17 mouse cellular contexts compared by ENCODE assay signal in the genomic region with DNA sequence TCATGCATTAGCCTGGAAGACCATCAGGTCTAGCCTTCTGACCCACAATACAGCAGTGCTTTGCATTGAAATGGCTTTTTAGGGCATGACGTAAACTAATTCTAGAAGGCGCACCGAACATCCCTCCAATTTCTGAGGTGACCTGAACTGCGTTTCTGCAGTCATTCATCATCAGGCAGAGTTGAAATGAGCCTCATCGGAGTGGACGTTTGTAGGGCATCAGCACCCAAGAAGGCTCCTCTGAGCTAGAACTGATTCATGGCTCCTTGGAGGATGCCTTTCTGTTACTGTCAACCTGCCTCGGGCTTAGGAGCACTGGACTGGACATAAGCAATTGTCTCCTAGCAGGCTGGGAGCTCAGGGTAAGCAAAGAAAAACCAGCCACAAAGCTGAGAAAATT.
DNase-seq lines count a peak whose midpoint lies in the region; ATAC-seq lines count a peak whose summit lies in the region.
"Had no signal": no experiment of that assay in that cellular context is flagged by ENCODE, and none has a peak within 500 bp of the region (broad histone marks: within the 10 kb centered on the region; RNA-seq: fewer than 3 reads in every experiment).

No protein-coding gene starts in this region.

- no peaks in the 10 kb centered on the region for H3K27me3 ChIP-seq in heart, embryonic 10.5 days (ENCODE audit: insufficient read depth, poor library complexity, severe bottlenecking)
- H3K27me3 ChIP-seq in midbrain, embryonic 14.5 days (ENCODE audit: control insufficient read depth, insufficient read depth, low read length): no peaks in the 10 kb centered on the region
- no peaks in the 10 kb centered on the region for H3K27me3 ChIP-seq in midbrain, embryonic 10.5 days (ENCODE audit: low read depth, poor library complexity, severe bottlenecking)
- no peaks in the 10 kb centered on the region for H3K27me3 ChIP-seq in hindbrain, embryonic 16.5 days (replicated peaks; ENCODE audit: control insufficient read depth, insufficient read depth, low read length)
- no peaks in the 10 kb centered on the region for H3K27me3 ChIP-seq in neural tube, embryonic 15.5 days (replicated peaks)
- H3K27me3 ChIP-seq: embryonic facial prominence, embryonic 13.5 days; forebrain, embryonic 13.5 days had no signal

- no peaks in the 10 kb centered on the region for H3K36me3 ChIP-seq in heart, embryonic 10.5 days
- H3K36me3 ChIP-seq in midbrain, embryonic 14.5 days (ENCODE audit: control insufficient read depth, insufficient read depth, low read length): no peaks in the 10 kb centered on the region
- no peaks in the 10 kb centered on the region for H3K36me3 ChIP-seq in midbrain, embryonic 10.5 days
- no peaks in the 10 kb centered on the region for H3K36me3 ChIP-seq in hindbrain, embryonic 16.5 days (ENCODE audit: control insufficient read depth, insufficient read depth, low read length)
- no peaks in the 10 kb centered on the region for H3K36me3 ChIP-seq in neural tube, embryonic 15.5 days
- H3K36me3 ChIP-seq: embryonic facial prominence, embryonic 13.5 days had no signal

- H3K4me3 ChIP-seq in heart, embryonic 10.5 days: no peak overlapping the region
- no peak overlapping the region for H3K4me3 ChIP-seq in midbrain, embryonic 14.5 days (replicated peaks; ENCODE audit: low read depth, low read length)
- no peak overlapping the region for H3K4me3 ChIP-seq in midbrain, embryonic 10.5 days
- no peak overlapping the region for H3K4me3 ChIP-seq in hindbrain, embryonic 16.5 days (ENCODE audit: low read length)
- H3K4me3 ChIP-seq in neural tube, embryonic 15.5 days (replicated peaks): no peak overlapping the region
- H3K4me3 ChIP-seq: embryonic facial prominence, embryonic 13.5 days; forebrain, embryonic 13.5 days had no signal

- 81% methylated on average over 7 of the region's 7 CpGs for WGBS in heart, embryonic 10.5 days
- WGBS in midbrain, embryonic 14.5 days: 82% methylated on average over 7 of the region's 7 CpGs
- WGBS in midbrain, embryonic 10.5 days: 86% methylated on average over 7 of the region's 7 CpGs
- 70% methylated on average over 7 of the region's 7 CpGs for WGBS in hindbrain, embryonic 16.5 days
- 57% methylated on average over 7 of the region's 7 CpGs for WGBS in neural tube, embryonic 15.5 days

- peak; percentile 11 for DNase-seq in heart, embryonic 10.5 days (ENCODE audit: low spot score)
- no peak for DNase-seq in heart, adult 8-10 months (ENCODE audit: low spot score)
- no peak for DNase-seq in midbrain, embryonic 14.5 days
- no peak for DNase-seq in midbrain, embryonic 10.5 days (ENCODE audit: low spot score)
- DNase-seq in embryo, embryonic 10 days (ENCODE audit: low spot score): no peak
- DNase-seq: adrenal gland, postnatal 10 days; cerebellum, adult 11 months; cerebellum, adult 8-10 months; cerebellum, postnatal 14 days; forebrain, postnatal 0 days; gastrocnemius, postnatal 14 days; heart, postnatal 10 days had no signal

- no peak overlapping the region for H3K4me2 ChIP-seq in midbrain, embryonic 14.5 days (ENCODE audit: low read length)
- no peak overlapping the region for H3K4me2 ChIP-seq in hindbrain, embryonic 16.5 days (ENCODE audit: low read length)
- H3K4me2 ChIP-seq in neural tube, embryonic 15.5 days: no peak overlapping the region
- H3K4me2 ChIP-seq: embryonic facial prominence, embryonic 13.5 days; forebrain, embryonic 13.5 days had no signal

- H3K9me3 ChIP-seq in heart, embryonic 10.5 days: no peaks in the 10 kb centered on the region
- H3K9me3 ChIP-seq in midbrain, embryonic 14.5 days (ENCODE audit: control insufficient read depth, low read length): no peaks in the 10 kb centered on the region
- H3K9me3 ChIP-seq in midbrain, embryonic 10.5 days (replicated peaks): no peaks in the 10 kb centered on the region
- H3K9me3 ChIP-seq in hindbrain, embryonic 16.5 days (ENCODE audit: control insufficient read depth, low read length): no peaks in the 10 kb centered on the region
- H3K9me3 ChIP-seq in neural tube, embryonic 15.5 days (replicated peaks): no peaks in the 10 kb centered on the region
- H3K9me3 ChIP-seq: embryonic facial prominence, embryonic 13.5 days; forebrain, embryonic 13.5 days had no signal

- peaks cover 6% of the 10 kb centered on the region; the same call in 1 of the 2 replicates for H3K4me1 ChIP-seq in heart, embryonic 10.5 days
- H3K4me1 ChIP-seq in midbrain, embryonic 14.5 days (ENCODE audit: control insufficient read depth, insufficient read depth, low read length): peaks cover 11% of the 10 kb centered on the region
- H3K4me1 ChIP-seq in midbrain, embryonic 10.5 days: no peaks in the 10 kb centered on the region
- H3K4me1 ChIP-seq in hindbrain, embryonic 16.5 days (ENCODE audit: control insufficient read depth, insufficient read depth, low read depth, low read length): no peaks in the 10 kb centered on the region; the same call in none of the 2 replicates
- H3K4me1 ChIP-seq in neural tube, embryonic 15.5 days: peaks cover 19% of the 10 kb centered on the region
- H3K4me1 ChIP-seq: embryonic facial prominence, embryonic 13.5 days had no signal

- peak overlapping the region; percentile 0; the same call in 1 of the 2 replicates for H3K27ac ChIP-seq in heart, embryonic 10.5 days
- H3K27ac ChIP-seq in midbrain, embryonic 14.5 days (replicated peaks; ENCODE audit: low read depth, low read length): peak overlapping the region; percentile 14; the same call in 1 of the 2 replicates
- no peak overlapping the region for H3K27ac ChIP-seq in midbrain, embryonic 10.5 days (replicated peaks)
- H3K27ac ChIP-seq in hindbrain, embryonic 16.5 days (ENCODE audit: low read depth, low read length): 0 out of 2 replicates have a peak overlapping the region, but pooled peaks have one; percentile 14
- H3K27ac ChIP-seq in neural tube, embryonic 15.5 days (replicated peaks): peak overlapping the region; percentile 37; the same call in 1 of the 2 replicates
- H3K27ac ChIP-seq: embryonic facial prominence, embryonic 13.5 days; forebrain, embryonic 13.5 days had no signal

- no peak for ATAC-seq in midbrain, embryonic 14.5 days (ENCODE audit: low FRiP score, low TSS enrichment)
- no peak for ATAC-seq in hindbrain, embryonic 16.5 days
- ATAC-seq in neural tube, embryonic 15.5 days (ENCODE audit: low FRiP score): no peak
- ATAC-seq in erythroid progenitor cell, adult 5-6 weeks (replicated peaks; ENCODE audit: low FRiP score, poor library complexity, severe bottlenecking): no peak
- ATAC-seq: forebrain, embryonic 13.5 days; forebrain, postnatal 0 days had no signal

- H3K9ac ChIP-seq in midbrain, embryonic 14.5 days (replicated peaks; ENCODE audit: low read length): no peak overlapping the region
- no peak overlapping the region for H3K9ac ChIP-seq in hindbrain, embryonic 16.5 days (ENCODE audit: low read depth, low read length)
- H3K9ac ChIP-seq in neural tube, embryonic 15.5 days (replicated peaks): no peak overlapping the region
- H3K9ac ChIP-seq: embryonic facial prominence, embryonic 13.5 days; forebrain, embryonic 13.5 days; forebrain, postnatal 0 days had no signal
